ENCODE assay signal across 10 mouse cellular contexts in genomic region chr9:108289347-108289746, GRCm38 (mm10). TPM values are rescaled to one million over a fixed set of nuclear protein-coding genes. Genes with fewer than 3 reads are reported as not detected.
A peak's percentile ranks its signal among the peaks of the same experiment; 100 is the strongest.
DNase-seq lines count a peak whose midpoint lies in the region; ATAC-seq lines count a peak whose summit lies in the region.
"Had no signal": no experiment of that assay in that cellular context is flagged by ENCODE, and none has a peak within 500 bp of the region (broad histone marks: within the 10 kb centered on the region; RNA-seq: fewer than 3 reads in every experiment).

No protein-coding gene starts in this region.

- H3K36me3 ChIP-seq in heart, embryonic 16.5 days (ENCODE audit: control insufficient read depth, insufficient read depth), result no peaks in the 10 kb centered on the region
- H3K36me3 ChIP-seq in embryonic facial prominence, embryonic 13.5 days, result peaks cover 11% of the 10 kb centered on the region; the same call in 1 of the 2 replicates
- H3K36me3 ChIP-seq in intestine, embryonic 15.5 days, result no peaks in the 10 kb centered on the region
- peaks cover 9% of the 10 kb centered on the region for H3K36me3 ChIP-seq in midbrain, embryonic 14.5 days (ENCODE audit: control insufficient read depth, insufficient read depth, low read length)

- H3K4me2 ChIP-seq in heart, embryonic 16.5 days (ENCODE audit: low read depth, low read length), result peak overlapping the region; percentile 80; the same call in 1 of the 2 replicates
- H3K4me2 ChIP-seq in embryonic facial prominence, embryonic 13.5 days, result peak overlapping the region; percentile 70; the same call in 1 of the 2 replicates
- 0 out of 2 replicates have a peak overlapping the region, but pooled peaks have one; percentile 76 for H3K4me2 ChIP-seq in intestine, embryonic 15.5 days (replicated peaks)
- peak overlapping the region; percentile 51 for H3K4me2 ChIP-seq in midbrain, embryonic 14.5 days (ENCODE audit: low read length)

- no peaks in the 10 kb centered on the region for H3K27me3 ChIP-seq in heart, embryonic 16.5 days (ENCODE audit: control insufficient read depth, insufficient read depth, low read length)
- H3K27me3 ChIP-seq in embryonic facial prominence, embryonic 13.5 days, result no peaks in the 10 kb centered on the region
- H3K27me3 ChIP-seq in intestine, embryonic 15.5 days (replicated peaks), result no peaks in the 10 kb centered on the region
- H3K27me3 ChIP-seq in midbrain, embryonic 14.5 days (ENCODE audit: control insufficient read depth, insufficient read depth, low read length), result no peaks in the 10 kb centered on the region

- H3K9ac ChIP-seq in heart, embryonic 16.5 days (ENCODE audit: low read length), result no peak overlapping the region
- no peak overlapping the region for H3K9ac ChIP-seq in embryonic facial prominence, embryonic 13.5 days
- no peak overlapping the region for H3K9ac ChIP-seq in intestine, embryonic 15.5 days
- H3K9ac ChIP-seq in midbrain, embryonic 14.5 days (replicated peaks; ENCODE audit: low read length), result peak overlapping the region; percentile 54; the same call in 1 of the 2 replicates

- no peak overlapping the region for H3K27ac ChIP-seq in heart, embryonic 16.5 days (ENCODE audit: low read length)
- peak overlapping the region; percentile 86; the same call in 1 of the 2 replicates for H3K27ac ChIP-seq in embryonic facial prominence, embryonic 13.5 days
- H3K27ac ChIP-seq in intestine, embryonic 15.5 days, result no peak overlapping the region
- peak overlapping the region; percentile 88; the same call in 1 of the 2 replicates for H3K27ac ChIP-seq in midbrain, embryonic 14.5 days (replicated peaks; ENCODE audit: low read depth, low read length)

- H3K4me3 ChIP-seq in heart, embryonic 16.5 days (ENCODE audit: low read length), result no peak overlapping the region; the same call in 1 of the 2 replicates
- peak overlapping the region; percentile 60; the same call in 1 of the 2 replicates for H3K4me3 ChIP-seq in embryonic facial prominence, embryonic 13.5 days
- H3K4me3 ChIP-seq in intestine, embryonic 15.5 days (replicated peaks), result no peak overlapping the region; the same call in 1 of the 2 replicates
- peak overlapping the region; percentile 52 for H3K4me3 ChIP-seq in midbrain, embryonic 14.5 days (replicated peaks; ENCODE audit: low read depth, low read length)

- no peak for DNase-seq in heart, adult 9 months (ENCODE audit: low spot score in 2 of 2)
- no peak for DNase-seq in midbrain, embryonic 14.5 days
- DNase-seq in ovary, adult 18-20 months (ENCODE audit: low spot score), result no peak
- DNase-seq in gastrocnemius, postnatal 4 days (ENCODE audit: low spot score in 2 of 2), result no peak
- DNase-seq in embryo, embryonic 10.5 days (ENCODE audit: low spot score), result no peak
- DNase-seq: cerebellum, adult 9-11 months; gastrocnemius, postnatal 14 days had no signal

- H3K9me3 ChIP-seq in heart, embryonic 16.5 days (replicated peaks; ENCODE audit: control insufficient read depth, low read length), result no peaks in the 10 kb centered on the region
- no peaks in the 10 kb centered on the region for H3K9me3 ChIP-seq in embryonic facial prominence, embryonic 13.5 days
- no peaks in the 10 kb centered on the region for H3K9me3 ChIP-seq in intestine, embryonic 15.5 days
- no peaks in the 10 kb centered on the region for H3K9me3 ChIP-seq in midbrain, embryonic 14.5 days (ENCODE audit: control insufficient read depth, low read length)

- peaks cover 7% of the 10 kb centered on the region for H3K4me1 ChIP-seq in heart, embryonic 16.5 days (ENCODE audit: control insufficient read depth, insufficient read depth, low read length)
- H3K4me1 ChIP-seq in embryonic facial prominence, embryonic 13.5 days, result peaks cover 8% of the 10 kb centered on the region
- no peaks in the 10 kb centered on the region for H3K4me1 ChIP-seq in intestine, embryonic 15.5 days (replicated peaks)
- peaks cover 8% of the 10 kb centered on the region for H3K4me1 ChIP-seq in midbrain, embryonic 14.5 days (ENCODE audit: control insufficient read depth, insufficient read depth, low read length)

- WGBS in heart, embryonic 16.5 days, result 70% methylated on average over 2 of the region's 2 CpGs
- 68% methylated on average over 2 of the region's 2 CpGs for WGBS in embryonic facial prominence, embryonic 13.5 days
- 56% methylated on average over 2 of the region's 2 CpGs for whole genome bisulfite sequencing in intestine, embryonic 15.5 days
- WGBS in midbrain, embryonic 14.5 days, result 71% methylated on average over 2 of the region's 2 CpGs

- no peak for ATAC-seq in heart, embryonic 16.5 days (replicated peaks; ENCODE audit: extremely low read depth, insufficient read depth, low FRiP score)
- no peak for ATAC-seq in embryonic facial prominence, embryonic 13.5 days (ENCODE audit: insufficient number of reproducible peaks, insufficient read depth, low FRiP score, low TSS enrichment, low read depth)
- no peak for ATAC-seq in intestine, embryonic 15.5 days
- ATAC-seq in midbrain, embryonic 14.5 days (ENCODE audit: low FRiP score, low TSS enrichment), result no peak

RNA-seq across cellular contexts. Expression of gene Nicn1, which starts 0.9 kb away (rescaled TPM):
- polyA plus RNA-seq in heart, embryonic 16.5 days (2015; fragmentation: Nextera tagmentation; extraction: Ambion mirVana), result 23.7 and 26.9 TPM in 2 replicates
- polyA plus RNA-seq in embryonic facial prominence, embryonic 13.5 days (2015; fragmentation: Nextera tagmentation; extraction: Ambion mirVana), result 48.9 and 50.1 TPM in 2 replicates
- 28.9 and 29.5 TPM in 2 replicates for polyA plus RNA-seq in intestine, embryonic 15.5 days (2015; fragmentation: Nextera tagmentation; extraction: Ambion mirVana)
- polyA plus RNA-seq in midbrain, embryonic 14.5 days (2014; fragmentation: Nextera tagmentation; extraction: Ambion mirVana), result 138 and 157 TPM in 2 replicates
- total RNA-seq in gastrocnemius, postnatal 4 days (2021), result 10 to 100 TPM; 15.9 to 16.7 TPM

RNA-seq across cellular contexts. Expression of gene Amt, which starts 7.3 kb away (rescaled TPM):
- polyA plus RNA-seq in heart, embryonic 16.5 days (2015; fragmentation: Nextera tagmentation; extraction: Ambion mirVana), result 8.1 and 8.7 TPM in 2 replicates
- 12.5 and 15.3 TPM in 2 replicates for polyA plus RNA-seq in embryonic facial prominence, embryonic 13.5 days (2015; fragmentation: Nextera tagmentation; extraction: Ambion mirVana)
- 20.9 and 23.2 TPM in 2 replicates for polyA plus RNA-seq in intestine, embryonic 15.5 days (2015; fragmentation: Nextera tagmentation; extraction: Ambion mirVana)
- polyA plus RNA-seq in midbrain, embryonic 14.5 days (2014; fragmentation: Nextera tagmentation; extraction: Ambion mirVana), result 23.2 and 23.5 TPM in 2 replicates
- 1 to 10 TPM; 2.4 to 3.1 TPM for total RNA-seq in gastrocnemius, postnatal 4 days (2021)

RNA-seq across cellular contexts. Expression of gene Rhoa, which starts 16.6 kb away (rescaled TPM):
- polyA plus RNA-seq in heart, embryonic 16.5 days (2015; fragmentation: Nextera tagmentation; extraction: Ambion mirVana), result 372 and 444 TPM in 2 replicates
- polyA plus RNA-seq in embryonic facial prominence, embryonic 13.5 days (2015; fragmentation: Nextera tagmentation; extraction: Ambion mirVana), result 437 and 448 TPM in 2 replicates
- 422 and 453 TPM in 2 replicates for polyA plus RNA-seq in intestine, embryonic 15.5 days (2015; fragmentation: Nextera tagmentation; extraction: Ambion mirVana)
- polyA plus RNA-seq in midbrain, embryonic 14.5 days (2014; fragmentation: Nextera tagmentation; extraction: Ambion mirVana), result 217 and 224 TPM in 2 replicates
- 100 to 1,000 TPM; 272 TPM for total RNA-seq in gastrocnemius, postnatal 4 days (2021)

RNA-seq across cellular contexts. Expression of gene Tcta, which starts 16.6 kb away (rescaled TPM):
- 32.5 and 34.2 TPM in 2 replicates for polyA plus RNA-seq in heart, embryonic 16.5 days (2015; fragmentation: Nextera tagmentation; extraction: Ambion mirVana)
- 31.5 and 34.2 TPM in 2 replicates for polyA plus RNA-seq in embryonic facial prominence, embryonic 13.5 days (2015; fragmentation: Nextera tagmentation; extraction: Ambion mirVana)
- 34.1 and 37.1 TPM in 2 replicates for polyA plus RNA-seq in intestine, embryonic 15.5 days (2015; fragmentation: Nextera tagmentation; extraction: Ambion mirVana)
- 52.3 and 56.3 TPM in 2 replicates for polyA plus RNA-seq in midbrain, embryonic 14.5 days (2014; fragmentation: Nextera tagmentation; extraction: Ambion mirVana)
- total RNA-seq in gastrocnemius, postnatal 4 days (2021), result 10 to 100 TPM; 24.7 to 33.9 TPM

RNA-seq across cellular contexts. Expression of gene Dag1, which starts 25.6 kb away (rescaled TPM):
- polyA plus RNA-seq in heart, embryonic 16.5 days (2015; fragmentation: Nextera tagmentation; extraction: Ambion mirVana), result 136 and 145 TPM in 2 replicates
- polyA plus RNA-seq in embryonic facial prominence, embryonic 13.5 days (2015; fragmentation: Nextera tagmentation; extraction: Ambion mirVana), result 52.6 and 54.7 TPM in 2 replicates
- 72.9 and 75.1 TPM in 2 replicates for polyA plus RNA-seq in intestine, embryonic 15.5 days (2015; fragmentation: Nextera tagmentation; extraction: Ambion mirVana)
- 49.3 and 64.2 TPM in 2 replicates for polyA plus RNA-seq in midbrain, embryonic 14.5 days (2014; fragmentation: Nextera tagmentation; extraction: Ambion mirVana)
- total RNA-seq in gastrocnemius, postnatal 4 days (2021), result 100 to 1,000 TPM; 400 to 402 TPM

Comparison
In these comparisons a context has a peak if more than half of its experiments do, and no peak if none do; other contexts are left out.
1. H3K27ac ChIP-seq: peak in embryonic facial prominence, embryonic 13.5 days (single experiment) and midbrain, embryonic 14.5 days (single experiment); none in heart, embryonic 16.5 days (single experiment) and intestine, embryonic 15.5 days (single experiment).
2. H3K4me3 ChIP-seq: peak in embryonic facial prominence, embryonic 13.5 days (single experiment) and midbrain, embryonic 14.5 days (single experiment); none in heart, embryonic 16.5 days (single experiment) and intestine, embryonic 15.5 days (single experiment).
3. Peak in every context shown above with its lines, with median percentiles within 50 percentile points of each other: H3K4me2 ChIP-seq.